Mouse (Mus musculus) heart, embryonic 15.5 days (tissue): ENCODE measurements around the gene Col19a1. TPM values are rescaled to one million over a fixed set of nuclear protein-coding genes. Genes with fewer than 3 reads are reported as not detected.

Experiments
- ATAC-seq: fragments of 200-750 bp; cut with Nextera tagmentation; replicated peaks from 2 replicates; pipeline ENCODE4 v1.8.0; 2017; ENCODE audit warnings: low read depth, moderate TSS enrichment; ENCODE audit not compliant: insufficient number of reproducible peaks, insufficient read depth, low FRiP score
- H3K27ac ChIP-seq: fragments of 300-500 bp; sonication (generic); 2 replicates; pipeline ENCODE4 v1.5.1; 2015; ENCODE audit warnings: mild to moderate bottlenecking, inconsistent platforms
- H3K27me3 ChIP-seq: fragments of 300-500 bp; sonication (generic); 2 replicates; pipeline ENCODE4 v1.6.1; 2015; ENCODE audit warnings: inconsistent platforms
- H3K36me3 ChIP-seq: fragments of 300-500 bp; sonication (generic); 2 replicates; pipeline ENCODE4 v1.6.1; 2015; ENCODE audit warnings: mild to moderate bottlenecking, inconsistent platforms
- H3K4me1 ChIP-seq: fragments of 300-500 bp; sonication (generic); replicated peaks from 2 replicates; pipeline ENCODE4 v1.6.1; 2015; ENCODE audit warnings: inconsistent platforms
- H3K4me2 ChIP-seq: fragments of 300-500 bp; sonication (generic); 2 replicates; pipeline ENCODE4 v1.6.1; 2015; ENCODE audit warnings: inconsistent platforms, mild to moderate bottlenecking, moderate library complexity
- H3K4me3 ChIP-seq: fragments of 300-500 bp; sonication (generic); 2 replicates; pipeline ENCODE4 v1.5.1; 2015; ENCODE audit warnings: mild to moderate bottlenecking, inconsistent platforms
- H3K9ac ChIP-seq: fragments of 300-500 bp; sonication (generic); 2 replicates; pipeline ENCODE4 v1.6.1; 2015; ENCODE audit warnings: mild to moderate bottlenecking, inconsistent platforms
- H3K9me3 ChIP-seq: fragments of 300-500 bp; sonication (generic); replicated peaks from 2 replicates; pipeline ENCODE4 v1.6.1; 2016; ENCODE audit warnings: inconsistent platforms
- WGBS: fragments of 180-500 bp; shearing (Covaris S2); methylation state at CpG from one replicate; pipeline ENCODE4 v1.1.7; 2015; ENCODE audit warnings: mixed read lengths; 5-methylcytosine and 5-hydroxymethylcytosine counted together
- polyA plus RNA-seq: library from polyadenylated mRNA; unstranded; fragments of >200 nt; fragmentation: Nextera tagmentation; extraction: Ambion mirVana; gene quantifications from 2 replicates; pipeline ENCODE4 v1.2.1, GENCODE M21; 2015

Gene Col19a1
- polyA plus RNA-seq, 1 experiment from 2014 or later, result 0.09 TPM

DNA sequence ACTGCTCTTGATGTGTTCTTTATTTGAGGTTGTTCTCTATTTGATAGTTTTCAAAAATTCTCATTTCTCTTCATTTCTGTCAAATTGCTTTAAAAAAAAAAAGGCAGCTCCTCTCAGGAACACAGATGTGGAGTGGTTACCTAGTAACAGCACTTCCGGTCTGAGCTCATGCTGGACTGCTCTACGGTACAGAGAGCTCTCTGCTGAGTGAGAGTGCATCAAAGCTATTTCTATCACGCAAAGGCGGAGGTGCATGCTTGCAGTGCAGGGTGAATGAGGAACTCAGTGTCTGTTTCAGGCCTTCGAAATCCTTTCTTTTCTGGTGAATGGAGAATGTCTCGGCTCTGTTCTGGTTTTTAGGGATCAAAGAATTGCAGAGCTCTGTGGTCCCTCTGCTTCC is 368.2 kb downstream of the Col19a1 start:
- H3K4me1 ChIP-seq, result no peaks in the 10 kb centered on the region
- H3K27me3 ChIP-seq, result no peaks in the 10 kb centered on the region
- H3K9me3 ChIP-seq, result no peaks in the 10 kb centered on the region
- no peaks in the 10 kb centered on the region for H3K36me3 ChIP-seq
- no peak overlapping the region for H3K4me2 ChIP-seq
- no peak overlapping the region for H3K4me3 ChIP-seq
- H3K9ac ChIP-seq, result no peak overlapping the region
- WGBS, result 37% methylated on average over 6 of the region's 6 CpGs
- no peak overlapping the region for H3K27ac ChIP-seq
- no peak for ATAC-seq

Other genes with a start within 250 kb of the Col19a1 start
- gene Lmbrd1, start 91.2 kb upstream of the Col19a1 start, polyA plus RNA-seq, result 23.4 and 25.4 TPM in 2 replicates